Mouse (Mus musculus): Measurements from ENCODE around the gene H2afj.

- TF ChIP-seq CTCF (IDR thresholded peaks at IDR 0.05) = no peak
- TF ChIP-seq POLR2A (IDR thresholded peaks at IDR 0.05; ENCODE audit: insufficient read depth, low read depth, low read length) = no peak
Observed at GRCm38 (mm10) chr6:136850267-136850666, 42.2 kb downstream of the H2afj start.
